Mouse (Mus musculus) urinary bladder, postnatal 14 days (tissue): ENCODE measurements around the gene Letm1.

Experiments
- DNase-seq: peaks from one replicate; pipeline ENCODE4 v3.0.0; 2021; ENCODE audit warnings: low spot score

Letm1 gene

DNA sequence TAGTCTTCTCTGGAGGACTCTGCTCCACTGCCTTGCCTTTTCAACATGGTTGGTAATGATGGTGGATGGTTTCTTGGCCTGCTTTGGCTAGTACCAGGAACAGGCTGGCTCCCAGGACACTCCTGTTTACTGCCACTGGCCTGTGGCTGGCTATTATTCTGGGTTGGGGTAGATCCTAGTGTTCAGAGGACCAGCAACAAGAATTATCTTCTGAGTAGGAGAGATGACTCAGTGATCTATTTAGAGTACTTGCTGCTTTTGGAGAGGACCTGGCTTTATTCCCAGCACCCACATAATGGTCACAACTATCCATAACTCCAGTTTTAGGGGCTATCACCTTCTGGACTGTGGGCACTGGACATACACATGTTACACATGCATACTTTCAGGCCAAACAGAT is 44.3 kb downstream of the Letm1 start:
- DNase-seq, result no peak

DNA sequence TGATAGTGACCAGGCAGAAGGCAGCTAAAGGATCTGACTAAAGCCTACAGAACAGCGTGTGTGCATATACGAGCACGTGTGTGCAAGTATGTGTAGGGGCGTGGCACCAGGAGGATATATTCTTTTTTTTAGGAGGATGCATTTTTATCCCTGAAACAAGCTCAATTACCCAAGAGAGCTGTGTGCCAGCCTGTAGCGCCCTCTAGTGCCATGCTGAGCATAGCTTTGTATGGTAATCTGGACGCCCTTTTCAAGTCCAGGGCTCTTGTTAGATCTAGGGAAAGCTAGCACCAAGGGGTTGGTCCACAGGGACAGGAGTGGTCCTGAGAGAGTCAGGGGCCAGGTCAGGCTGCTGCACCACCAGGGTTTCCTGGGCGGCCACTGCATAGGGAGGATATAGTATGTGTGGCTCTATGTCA is 44.7 kb downstream of the Letm1 start:
- peak; percentile 83 for DNase-seq

DNA sequence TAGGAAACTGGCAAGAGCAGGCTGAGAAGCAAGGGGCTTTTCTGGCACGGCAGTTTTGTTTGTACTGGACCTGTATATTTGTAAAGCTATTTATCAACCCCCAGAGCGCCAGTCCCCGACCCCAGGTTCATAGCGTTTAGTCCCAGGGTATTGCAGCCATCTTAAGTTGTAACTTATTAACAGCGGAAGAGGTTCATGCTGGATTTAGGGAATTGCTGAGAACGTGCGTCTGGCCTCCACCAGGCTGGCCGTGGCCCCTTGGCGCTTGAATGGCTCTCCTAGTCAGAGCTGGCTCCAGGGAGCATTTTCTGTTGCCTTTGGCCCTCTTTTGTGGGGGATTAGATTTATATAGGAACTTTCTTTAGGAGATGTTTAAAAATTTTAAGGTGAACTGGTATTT is 46.4 kb downstream of the Letm1 start:
- no peak for DNase-seq

DNA sequence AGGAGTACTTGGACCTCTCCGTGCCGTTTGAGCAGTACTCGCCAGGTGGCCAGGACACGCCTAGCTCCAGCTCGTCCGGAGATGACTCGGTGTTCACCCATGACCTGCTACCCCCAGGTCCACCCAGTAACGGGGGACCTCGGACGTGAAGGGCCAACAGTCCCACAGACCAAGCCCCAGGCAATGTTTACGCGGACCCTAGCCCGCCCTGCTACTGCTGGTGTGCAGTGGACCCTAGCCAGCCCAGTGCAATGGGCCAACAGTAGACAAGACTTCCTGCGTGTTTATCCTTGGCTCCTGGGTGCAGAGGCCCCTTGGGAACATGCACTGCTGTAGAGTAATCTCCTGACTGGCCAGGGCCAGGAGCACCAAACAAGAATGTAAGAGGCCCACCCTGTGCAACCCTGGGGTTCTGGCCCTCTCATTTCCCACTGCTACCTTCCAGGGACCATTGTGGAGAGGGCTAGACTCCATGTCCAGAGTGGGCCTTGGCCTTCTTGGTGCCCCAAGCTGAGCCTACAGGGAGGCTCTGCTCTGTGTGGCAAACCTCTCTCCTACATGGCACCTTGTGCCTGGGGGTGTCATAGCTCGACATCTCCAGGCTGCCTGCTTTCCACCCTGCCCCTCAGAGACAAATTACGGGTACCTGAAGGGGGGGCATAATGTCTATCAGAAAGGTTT is 47.1 kb downstream of the Letm1 start:
- no peak for DNase-seq

DNA sequence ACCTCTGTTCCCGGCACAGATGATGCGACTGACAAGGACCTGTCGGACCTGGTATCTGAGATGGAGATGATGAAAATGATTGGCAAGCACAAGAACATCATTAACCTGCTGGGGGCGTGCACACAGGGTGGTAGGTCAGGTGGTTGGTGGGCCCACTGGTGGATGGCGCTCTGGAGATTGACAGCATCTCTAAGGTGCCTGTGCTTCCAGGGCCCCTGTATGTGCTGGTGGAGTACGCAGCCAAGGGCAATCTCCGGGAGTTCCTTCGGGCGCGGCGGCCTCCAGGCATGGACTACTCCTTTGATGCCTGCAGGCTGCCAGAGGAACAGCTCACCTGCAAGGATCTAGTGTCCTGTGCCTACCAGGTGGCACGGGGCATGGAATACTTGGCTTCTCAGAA is 48.8 kb downstream of the Letm1 start:
- no peak for DNase-seq

DNA sequence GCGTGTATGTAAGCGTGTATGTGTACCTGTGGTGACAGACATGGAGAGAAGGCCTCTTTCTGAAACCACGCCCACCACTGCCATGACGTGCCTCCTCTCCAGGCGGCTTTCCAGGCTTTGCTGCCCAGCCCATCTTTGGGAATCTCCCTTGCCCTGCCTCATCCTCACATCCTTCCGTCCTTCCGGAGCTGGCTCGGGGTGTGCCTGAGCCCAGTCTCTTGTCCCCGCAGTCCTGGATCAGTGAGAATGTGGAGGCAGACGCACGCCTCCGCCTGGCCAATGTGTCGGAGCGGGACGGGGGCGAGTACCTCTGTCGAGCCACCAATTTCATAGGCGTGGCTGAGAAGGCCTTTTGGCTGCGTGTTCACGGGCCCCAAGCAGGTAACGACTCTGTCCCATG is 51.6 kb downstream of the Letm1 start:
- DNase-seq, result no peak

DNA sequence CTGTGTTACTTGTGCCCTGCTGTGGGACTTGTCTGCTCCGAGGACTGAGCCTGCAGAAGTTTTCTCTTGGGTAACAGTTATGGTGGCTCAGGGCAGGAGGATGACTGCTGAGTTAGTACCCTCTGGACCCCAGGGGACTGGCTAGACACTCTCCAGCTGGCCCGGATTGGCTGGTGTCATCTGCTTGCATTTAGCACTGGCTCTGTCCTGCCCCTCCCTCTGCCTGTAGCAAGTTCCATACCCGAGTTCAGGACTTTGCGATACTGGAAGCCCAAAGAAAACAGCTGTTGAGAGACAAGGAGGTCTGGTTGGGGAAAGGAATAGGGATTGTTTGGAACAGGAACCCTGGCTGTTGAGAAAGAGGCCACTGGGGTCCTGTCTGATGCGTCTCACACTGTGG is 52.1 kb downstream of the Letm1 start:
- DNase-seq, result no peak

DNA sequence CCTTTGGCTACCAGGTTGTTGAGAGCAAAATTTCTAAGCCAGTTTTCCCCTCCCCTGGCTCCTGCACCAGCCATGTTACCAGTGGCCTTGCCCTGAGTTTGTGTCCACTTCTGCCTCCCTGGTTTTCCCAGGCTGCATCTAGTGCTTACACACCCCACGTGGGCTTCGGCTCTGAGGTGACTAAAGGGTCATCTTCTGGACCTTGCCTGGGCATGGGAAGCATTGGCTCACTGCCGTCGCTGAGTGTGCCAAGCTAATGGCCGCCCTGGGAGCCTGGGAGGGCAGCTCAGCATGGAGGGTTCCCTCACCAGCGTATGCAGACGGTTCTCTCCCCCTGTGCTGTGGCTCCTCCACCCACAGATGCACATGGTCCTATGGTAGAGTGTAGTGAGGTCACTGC is 53.8 kb downstream of the Letm1 start:
- no peak for DNase-seq

DNA sequence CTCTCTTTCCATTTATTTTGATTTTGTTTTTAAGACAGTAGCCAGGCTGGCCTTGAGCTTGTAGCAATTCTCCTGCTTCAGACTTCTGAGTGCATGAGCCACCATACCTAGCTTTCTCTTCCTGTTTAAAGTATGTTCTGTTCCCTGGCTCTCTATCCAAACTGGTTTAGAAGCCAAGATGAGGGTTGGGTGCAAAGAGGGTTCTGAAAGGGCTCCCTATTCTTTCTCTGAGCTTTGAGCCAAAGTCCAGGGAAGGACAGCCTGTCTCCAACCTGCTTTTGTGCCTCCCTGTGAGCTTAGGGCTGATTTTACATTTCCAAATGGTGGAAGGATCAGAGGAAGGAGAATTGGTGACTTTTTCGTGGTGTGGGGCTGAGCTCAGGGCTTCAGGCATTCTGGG is 55.7 kb downstream of the Letm1 start:
- DNase-seq, result no peak

DNA sequence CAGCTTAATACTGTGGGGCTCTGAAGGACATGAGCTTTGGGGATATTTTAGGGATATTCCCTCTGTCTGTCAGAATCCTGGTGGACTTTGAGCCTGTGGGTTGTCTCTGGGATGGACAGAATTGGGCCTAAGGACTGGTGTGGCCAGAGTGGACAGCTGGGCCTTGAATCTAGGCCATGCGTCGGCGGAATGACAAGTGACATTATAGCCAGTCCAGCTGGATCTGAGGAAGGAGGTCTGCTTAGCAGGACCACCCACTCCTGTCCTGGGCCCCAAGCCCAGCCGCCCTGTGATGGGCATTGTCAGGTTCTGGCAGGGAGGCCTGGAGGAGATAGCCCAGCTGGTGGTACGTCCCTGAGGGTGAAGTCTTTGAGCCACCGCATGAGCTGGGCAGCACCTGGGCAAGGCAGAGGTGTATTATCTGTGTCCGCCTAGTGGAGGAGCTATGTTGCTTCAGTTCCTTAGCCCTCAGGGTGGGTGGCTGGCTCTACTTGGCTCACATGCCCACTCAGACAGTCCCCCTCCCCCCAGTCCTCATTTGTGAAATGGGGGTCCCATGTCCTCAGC is 56.5 kb downstream of the Letm1 start:
- DNase-seq, result no peak

DNA sequence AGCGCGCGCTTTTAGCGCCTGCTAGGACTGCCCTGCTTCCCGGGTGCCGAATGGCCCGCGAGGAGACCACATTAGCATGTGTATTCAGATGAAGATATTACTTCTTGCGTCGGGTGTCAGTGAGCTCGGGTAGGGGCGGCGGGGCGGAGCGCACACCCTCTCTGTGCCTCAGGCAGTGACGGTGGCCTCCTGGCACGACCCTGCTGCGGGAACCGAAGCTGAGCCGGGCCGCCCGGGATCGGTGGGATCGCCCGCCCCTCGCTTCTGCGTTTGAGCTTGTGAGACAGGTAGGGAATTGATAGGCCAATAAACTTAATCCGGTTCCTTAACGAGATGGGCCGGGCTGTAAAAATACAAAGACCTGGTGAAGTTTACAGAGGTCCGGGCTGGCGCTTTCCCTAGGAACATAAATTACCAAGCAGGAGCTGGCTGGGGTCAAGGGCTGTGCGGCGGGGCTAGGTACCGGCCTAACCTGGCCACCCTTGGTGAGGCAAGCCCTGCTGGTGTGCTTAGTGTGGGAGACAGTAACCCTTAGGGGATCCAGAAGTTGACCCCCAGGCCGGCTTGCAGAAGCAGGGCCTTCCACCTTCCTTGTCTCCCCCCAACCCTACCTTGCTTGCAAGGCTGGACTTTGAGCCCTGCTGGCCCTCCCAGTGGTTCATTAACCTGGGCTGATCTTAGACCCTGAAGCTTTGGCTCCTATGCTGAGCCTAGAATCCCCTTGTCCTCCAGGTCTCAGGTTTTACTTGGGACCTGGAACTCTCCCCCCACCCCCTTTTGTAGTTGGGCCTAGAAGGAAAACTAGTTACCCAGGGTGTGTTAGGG is 58.8 kb downstream of the Letm1 start:
- DNase-seq, result no peak

DNA sequence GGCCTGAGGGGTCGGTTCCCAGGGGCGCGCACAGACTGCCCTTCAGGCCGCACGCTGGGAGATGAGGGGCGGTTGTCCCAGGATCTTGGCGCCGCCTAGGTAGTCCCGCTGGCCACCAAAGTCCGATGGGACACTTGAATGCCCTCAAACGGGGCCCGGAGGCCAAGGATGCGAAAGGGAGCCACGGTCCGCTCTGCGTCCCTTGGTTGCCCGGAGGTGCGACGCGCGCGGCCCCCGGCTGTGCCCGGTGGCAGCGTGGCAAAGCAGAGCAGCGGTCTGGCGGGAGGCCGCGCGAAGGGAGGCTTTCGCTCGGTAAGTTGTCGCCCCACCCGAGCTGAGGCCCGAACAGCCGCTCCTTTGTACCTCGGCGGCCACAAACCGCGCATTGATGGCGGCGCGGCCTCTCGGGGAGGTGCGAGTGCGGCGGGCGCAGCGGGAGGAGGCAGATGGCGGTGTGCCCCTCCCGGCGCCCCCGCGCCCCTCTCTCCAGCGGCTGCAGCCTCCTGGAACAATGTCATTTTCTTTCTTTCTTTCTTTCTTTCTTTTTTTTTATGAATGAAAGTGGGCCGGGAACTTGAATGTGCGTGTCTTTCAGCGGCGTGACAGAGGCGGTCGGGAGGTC is 59.5 kb downstream of the Letm1 start:
- DNase-seq, result no peak

DNA sequence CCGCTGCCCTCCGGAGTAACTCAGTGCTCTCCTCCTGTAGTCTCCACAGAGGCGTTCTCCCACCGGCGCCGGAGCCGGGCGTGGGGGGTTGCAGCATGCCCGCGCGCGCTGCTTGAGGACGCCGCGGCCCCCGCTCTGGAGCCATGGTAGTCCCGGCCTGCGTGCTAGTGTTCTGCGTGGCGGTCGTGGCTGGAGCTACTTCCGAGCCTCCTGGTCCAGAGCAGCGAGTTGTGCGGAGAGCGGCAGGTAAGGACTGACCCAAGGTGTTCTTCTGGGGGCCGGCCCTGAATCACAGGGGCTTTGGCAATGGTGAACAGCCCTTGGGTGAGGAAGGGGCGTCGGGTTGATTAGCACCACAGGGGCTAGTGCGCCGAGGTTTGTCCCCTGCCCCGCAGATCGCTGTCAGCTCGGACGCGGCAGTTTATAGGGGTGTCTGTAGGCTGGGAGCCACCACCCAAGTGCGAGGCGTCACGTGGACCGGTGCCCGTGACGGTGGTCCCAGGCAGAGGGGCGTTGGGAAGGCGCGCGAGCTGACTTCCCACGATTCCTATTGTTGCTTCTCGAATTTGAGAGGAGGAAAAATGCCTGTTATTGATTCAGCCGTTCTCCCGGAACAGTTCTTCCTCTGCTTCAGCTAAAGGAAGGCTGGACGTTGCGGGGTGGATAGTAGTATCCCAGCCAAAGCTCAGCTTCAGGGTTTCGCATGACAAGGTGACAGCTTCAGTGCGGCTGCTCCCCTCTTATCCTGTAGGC is 60.2 kb downstream of the Letm1 start:
- DNase-seq, result no peak

DNA sequence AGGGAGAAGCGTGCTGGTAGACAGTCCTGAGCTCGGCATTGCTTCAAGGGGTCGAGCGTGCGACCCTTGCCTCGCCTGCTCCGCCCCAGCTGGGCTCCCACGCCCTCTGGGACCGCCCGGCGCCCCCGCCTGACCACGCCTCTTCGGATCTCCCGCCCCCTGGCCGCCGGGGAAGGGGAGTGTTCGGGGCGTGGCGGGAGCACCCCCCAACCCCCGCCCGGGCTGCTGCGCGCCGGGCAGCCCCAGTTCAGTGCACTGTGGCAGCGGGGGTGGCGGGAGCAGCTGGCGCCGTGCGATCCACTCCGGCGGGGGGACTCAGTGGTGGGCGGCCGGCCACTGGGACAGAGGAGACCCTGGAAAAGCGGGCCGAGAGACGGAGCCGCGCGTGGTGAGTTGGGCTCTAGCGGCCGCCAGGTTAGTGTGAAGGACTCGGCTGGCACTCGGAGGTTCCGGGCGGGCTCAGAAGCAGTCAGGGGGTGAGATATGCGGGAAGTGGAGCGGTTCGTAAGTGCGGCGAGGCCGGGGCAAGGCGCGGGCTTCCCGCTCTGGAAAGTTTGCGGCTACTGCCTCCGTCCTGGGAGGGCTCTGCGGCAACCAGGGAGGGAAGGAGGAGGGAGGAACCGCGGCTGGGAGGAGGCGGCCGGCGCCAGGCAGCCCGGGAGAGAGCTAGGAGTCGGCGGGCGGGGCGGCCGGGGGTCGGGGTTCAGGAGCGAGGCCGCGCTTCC is 60.9 kb downstream of the Letm1 start, which contains the start of gene Fgfr3:
Fgfr3 (plus strand) TSS at position 134 of the 725 bp plus-strand sequence.
- DNase-seq, result peak; percentile 80

DNA sequence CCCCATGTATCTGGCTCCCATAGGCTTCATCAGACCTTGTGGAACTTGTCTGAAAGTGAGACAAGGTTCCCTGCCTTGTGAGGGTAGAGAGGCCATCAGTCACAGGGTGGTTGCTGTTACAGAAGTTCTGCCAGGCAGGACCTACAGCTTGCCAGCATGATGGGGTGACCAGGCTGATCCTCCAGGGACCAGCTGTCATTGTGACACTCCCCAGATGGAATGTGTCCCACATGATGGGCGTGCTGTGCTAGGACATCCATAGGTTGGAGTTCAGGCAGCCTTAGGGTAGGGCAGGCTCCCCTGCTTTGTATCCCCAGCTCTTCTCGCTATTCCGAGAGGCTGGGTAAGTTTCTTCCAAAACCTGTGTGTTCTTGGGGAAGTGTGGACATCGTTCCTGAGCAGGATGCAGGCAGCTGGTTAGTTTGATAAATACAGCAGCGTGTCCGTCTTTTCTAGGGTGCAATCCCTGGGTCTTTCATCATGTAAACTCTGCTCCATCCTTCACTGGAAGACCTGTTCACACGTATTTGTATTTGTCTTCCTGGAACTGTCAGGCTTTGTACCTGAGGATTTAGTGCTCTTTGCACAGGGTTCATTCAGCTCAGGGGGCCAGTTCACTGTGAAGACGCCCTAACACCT is 61.6 kb downstream of the Letm1 start:
- DNase-seq, result no peak

DNA sequence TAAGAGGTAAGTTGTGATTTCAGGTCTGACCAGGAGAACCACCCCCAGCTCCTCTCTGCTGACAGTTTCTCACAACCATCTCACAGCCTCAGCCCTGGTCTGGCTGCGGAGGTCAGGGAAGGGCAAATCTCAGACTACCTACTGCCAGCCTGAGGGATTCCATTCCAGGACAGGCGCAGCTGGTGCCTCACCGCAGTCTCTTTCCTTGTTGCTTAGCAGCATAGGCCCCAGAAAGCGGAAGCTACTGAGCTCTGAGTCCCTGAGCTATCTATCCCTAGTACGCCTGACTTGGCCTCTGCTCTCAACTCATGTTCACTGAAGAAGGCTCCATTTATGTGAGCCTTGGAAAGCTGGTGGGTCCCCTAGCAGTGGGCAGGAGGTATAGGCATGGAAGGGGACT is 64.2 kb downstream of the Letm1 start:
- no peak for DNase-seq

DNA sequence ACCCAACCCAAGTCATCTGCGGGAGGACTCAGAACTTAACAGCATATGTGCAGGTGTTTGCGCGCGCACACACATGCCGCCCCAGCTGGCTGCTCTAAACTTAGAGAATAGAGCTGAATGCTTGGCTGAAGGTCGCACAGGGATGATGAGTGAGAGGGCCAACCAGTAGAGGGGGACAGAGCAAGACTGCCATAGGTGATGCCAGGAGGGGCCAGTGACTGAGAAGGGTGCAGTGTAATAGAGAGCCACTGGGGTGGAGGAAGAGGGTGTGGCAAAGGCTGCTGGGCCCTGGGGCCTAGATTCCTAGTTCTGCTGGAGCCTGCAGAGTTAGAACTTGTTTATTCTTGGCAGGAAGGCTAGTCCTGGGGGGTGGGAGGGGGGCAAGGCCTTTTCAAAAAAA is 66.2 kb downstream of the Letm1 start:
- peak; percentile 57 for DNase-seq

DNA sequence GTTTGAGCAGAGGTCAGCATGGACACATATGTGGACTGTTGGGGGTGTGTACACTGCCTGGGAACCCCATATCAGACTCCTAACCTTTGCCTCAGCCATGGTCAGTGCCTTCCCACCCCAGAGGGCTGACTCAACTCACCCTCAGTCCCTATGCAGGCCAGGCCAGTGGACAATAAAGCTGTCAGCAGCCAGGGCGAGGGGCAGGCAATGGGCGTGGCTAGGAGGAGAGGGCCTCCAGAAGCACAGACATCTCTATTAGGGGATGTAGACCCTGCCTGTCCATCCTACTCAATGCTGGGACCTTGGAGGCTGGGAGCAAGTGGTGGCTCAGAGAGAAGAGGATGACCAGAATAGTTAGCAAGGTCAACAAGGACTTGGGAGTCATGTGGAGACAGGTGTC is 67.4 kb downstream of the Letm1 start:
- no peak for DNase-seq

DNA sequence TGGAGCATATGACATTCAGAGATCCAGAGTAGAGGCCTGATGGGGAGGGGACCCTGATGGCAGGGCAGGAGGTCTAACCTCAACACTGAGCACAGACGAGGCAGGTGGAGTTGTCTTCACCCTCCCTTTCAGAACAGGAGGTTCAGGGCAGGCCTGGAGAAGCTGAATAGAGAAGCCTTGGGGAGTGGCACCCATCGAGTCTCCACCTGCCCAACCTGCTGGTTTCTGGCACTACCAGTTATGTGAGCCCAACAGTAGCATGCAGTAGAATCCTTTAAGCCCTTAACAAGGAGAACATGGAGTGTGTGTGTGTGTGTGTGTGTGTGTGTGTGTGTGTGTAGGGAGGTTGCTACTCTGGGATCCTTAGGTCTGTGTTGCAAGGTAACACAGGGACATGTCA is 70.1 kb downstream of the Letm1 start:
- peak; percentile 75 for DNase-seq

DNA sequence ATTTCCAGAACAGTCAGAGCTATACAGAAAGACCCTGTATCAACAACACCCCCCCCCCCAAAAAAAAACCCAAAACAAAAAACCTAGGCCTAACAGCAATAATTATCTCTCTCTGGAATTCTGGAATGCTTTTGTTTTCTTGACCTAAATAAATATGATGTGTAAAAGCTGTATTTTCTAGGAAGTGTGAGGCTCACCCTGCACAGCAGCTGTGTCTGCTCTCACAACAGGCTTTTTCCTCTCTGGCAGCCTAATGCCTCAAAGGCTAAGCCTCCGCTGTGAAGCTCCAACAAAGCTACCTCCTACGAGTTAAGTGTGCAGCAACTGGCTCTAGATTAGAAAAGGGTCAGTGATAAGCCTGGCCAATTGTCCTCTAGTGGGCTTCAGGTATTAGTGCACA is 73.6 kb downstream of the Letm1 start:
- no peak for DNase-seq

DNA sequence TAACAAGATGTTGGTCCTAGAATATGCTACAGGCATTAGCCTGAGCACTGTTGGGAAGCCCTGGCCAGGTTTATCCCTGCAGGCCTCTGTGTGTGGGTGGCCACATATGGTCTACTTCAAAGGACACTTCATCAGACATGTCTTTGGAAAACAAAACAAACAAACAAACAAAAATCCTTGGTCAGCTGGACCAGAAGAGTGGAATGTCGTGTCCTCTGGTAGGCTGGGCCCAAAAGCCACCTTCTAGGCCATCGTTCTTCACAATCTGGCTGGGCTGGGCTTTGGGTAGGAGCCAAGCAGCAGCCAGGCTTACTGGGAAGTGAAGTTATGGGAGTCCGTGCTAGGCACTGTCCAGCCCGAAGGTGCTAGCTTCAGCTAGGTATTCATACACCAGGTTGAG is 75.5 kb downstream of the Letm1 start:
- no peak for DNase-seq
